Mouse (Mus musculus) kidney, embryonic 15.5 days (tissue): ENCODE measurements around the gene Dnajb14. TPM values are rescaled to one million over a fixed set of nuclear protein-coding genes. Genes with fewer than 3 reads are reported as not detected.
"Not testable (repeated sequence)": the region's sequence is repeated elsewhere in the genome, so short reads cannot be mapped to it uniquely, and the experiment has no call there.

Source experiments
- ATAC-seq: fragments of 200-750 bp; cut with Nextera tagmentation; replicated peaks from 2 replicates; pipeline ENCODE4 v1.8.0; 2017; ENCODE audit warnings: moderate TSS enrichment; ENCODE audit not compliant: low FRiP score
- H3K27ac ChIP-seq: fragments of 300-500 bp; sonication (generic); 2 replicates; pipeline ENCODE4 v1.5.1; 2015; ENCODE audit warnings: mild to moderate bottlenecking, inconsistent platforms
- H3K27me3 ChIP-seq: fragments of 300-500 bp; sonication (generic); 2 replicates; pipeline ENCODE4 v1.6.1; 2015; ENCODE audit warnings: inconsistent platforms
- H3K36me3 ChIP-seq: fragments of 300-500 bp; sonication (generic); 2 replicates; pipeline ENCODE4 v1.6.1; 2015; ENCODE audit warnings: inconsistent platforms
- H3K4me1 ChIP-seq: fragments of 300-500 bp; sonication (generic); 2 replicates; pipeline ENCODE4 v1.6.1; 2015; ENCODE audit warnings: inconsistent platforms
- H3K4me2 ChIP-seq: fragments of 300-500 bp; sonication (generic); 2 replicates; pipeline ENCODE4 v1.6.1; 2015; ENCODE audit warnings: moderate library complexity, mild to moderate bottlenecking, inconsistent platforms
- H3K4me3 ChIP-seq: fragments of 300-500 bp; sonication (generic); replicated peaks from 2 replicates; pipeline ENCODE4 v1.5.1; 2015; ENCODE audit warnings: mild to moderate bottlenecking, inconsistent platforms
- H3K9ac ChIP-seq: fragments of 300-500 bp; sonication (generic); 2 replicates; pipeline ENCODE4 v1.6.1; 2015; ENCODE audit warnings: mild to moderate bottlenecking, inconsistent platforms
- H3K9me3 ChIP-seq: fragments of 300-500 bp; sonication (generic); replicated peaks from 2 replicates; pipeline ENCODE4 v1.6.1; 2016; ENCODE audit warnings: inconsistent platforms
- WGBS: fragments of 180-500 bp; shearing (Covaris S2); methylation state at CpG from one replicate; pipeline ENCODE4 v1.1.7; 2015; ENCODE audit warnings: mixed read lengths; 5-methylcytosine and 5-hydroxymethylcytosine counted together
- polyA plus RNA-seq: library from polyadenylated mRNA; unstranded; fragments of >200 nt; fragmentation: Nextera tagmentation; extraction: Ambion mirVana; gene quantifications from 2 replicates; pipeline ENCODE4 v1.2.1, GENCODE M21; 2015

Dnajb14 gene
- polyA plus RNA-seq, 1 experiment from 2014 or later: 10.1 TPM

DNA sequence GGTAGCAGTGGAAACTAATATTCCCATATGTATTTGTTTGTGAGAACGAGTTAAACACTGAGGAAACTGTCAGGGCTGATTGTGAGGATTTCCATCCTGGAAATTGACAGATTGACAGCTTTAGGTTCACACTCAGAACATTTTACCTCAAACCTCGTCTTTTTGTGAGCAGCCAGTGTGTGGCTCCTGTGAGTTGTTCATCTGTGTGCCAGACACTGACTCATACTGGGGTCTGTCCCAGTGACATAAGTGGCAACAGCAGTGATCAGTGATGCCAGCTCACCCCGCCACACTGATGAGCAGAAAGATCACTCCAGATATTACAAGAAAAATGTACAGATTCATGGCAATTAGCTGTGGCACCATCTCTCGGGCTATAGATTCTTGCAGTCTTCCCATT, 92.0 kb downstream of the Dnajb14 start:
- ATAC-seq: no peak
- H3K4me3 ChIP-seq: no peak overlapping the region
- no peak overlapping the region for H3K27ac ChIP-seq
- peaks cover 8% of the 10 kb centered on the region for H3K4me1 ChIP-seq
- no peak overlapping the region for H3K4me2 ChIP-seq
- 83% methylated on average over 4 of the region's 4 CpGs for WGBS
- H3K9ac ChIP-seq: no peak overlapping the region
- no peaks in the 10 kb centered on the region for H3K9me3 ChIP-seq
- no peaks in the 10 kb centered on the region for H3K36me3 ChIP-seq
- H3K27me3 ChIP-seq: no peaks in the 10 kb centered on the region

DNA sequence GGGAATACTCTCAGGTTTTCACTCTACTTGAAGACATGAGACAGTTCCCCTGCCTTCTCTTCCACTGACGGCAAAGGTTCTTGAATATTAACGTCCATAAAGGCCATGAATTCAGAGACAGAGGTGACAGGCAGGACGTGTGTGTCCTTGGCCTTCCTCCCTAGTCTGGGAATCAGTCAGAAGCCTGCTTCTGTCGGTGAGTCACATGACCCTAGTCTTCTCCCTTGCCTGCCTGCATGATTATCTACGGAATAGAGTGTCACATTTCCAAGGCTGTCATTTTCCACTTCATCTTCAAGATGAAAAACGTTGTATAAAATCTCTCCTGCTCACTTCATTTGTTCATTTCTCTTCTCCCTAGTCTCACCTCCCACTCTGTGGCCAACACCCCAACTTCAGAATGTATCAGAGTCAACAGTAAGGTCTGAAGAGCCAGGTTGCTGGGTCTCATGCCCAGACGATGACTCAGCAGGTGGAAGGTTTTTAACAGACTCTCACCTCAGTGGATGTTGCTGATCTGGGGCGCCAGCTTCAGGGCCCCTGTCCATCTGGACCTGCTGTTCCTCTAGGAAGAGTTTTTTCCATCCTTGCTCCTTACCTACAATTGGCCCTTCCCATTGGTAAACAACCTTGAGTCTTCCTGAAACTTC, 94.4 kb downstream of the Dnajb14 start:
- ATAC-seq: no peak
- no peak overlapping the region for H3K4me3 ChIP-seq
- H3K27me3 ChIP-seq: no peaks in the 10 kb centered on the region
- H3K4me2 ChIP-seq: no peak overlapping the region
- H3K9ac ChIP-seq: no peak overlapping the region
- H3K4me1 ChIP-seq: no peaks in the 10 kb centered on the region
- H3K27ac ChIP-seq: no peak overlapping the region
- 59% methylated on average over 8 of the region's 8 CpGs for WGBS
- no peaks in the 10 kb centered on the region for H3K9me3 ChIP-seq
- H3K36me3 ChIP-seq: no peaks in the 10 kb centered on the region

DNA sequence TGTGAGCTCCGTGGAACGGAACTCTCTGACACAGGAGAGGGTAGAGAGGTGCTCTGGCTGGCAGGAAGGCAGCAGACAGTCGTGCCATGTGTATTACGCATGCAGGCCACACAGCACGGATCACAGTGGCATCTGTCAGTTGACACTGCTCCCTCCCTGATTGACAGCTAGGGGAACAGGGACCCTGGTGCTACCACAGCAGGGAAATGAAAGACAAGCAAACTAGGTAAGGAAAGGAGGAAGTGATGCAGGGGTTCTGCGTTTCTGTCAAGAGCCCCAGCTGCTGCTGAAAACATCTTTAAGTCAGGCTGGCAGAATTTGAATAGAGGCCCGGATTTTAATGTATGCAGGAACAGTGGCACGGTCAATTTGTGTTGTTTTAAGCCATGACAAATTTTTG, 96.0 kb downstream of the Dnajb14 start:
- H3K27me3 ChIP-seq: no peaks in the 10 kb centered on the region
- H3K4me3 ChIP-seq: no peak overlapping the region
- 79% methylated on average over 8 of the region's 8 CpGs for WGBS
- H3K9ac ChIP-seq: no peak overlapping the region
- no peak overlapping the region for H3K4me2 ChIP-seq
- H3K9me3 ChIP-seq: no peaks in the 10 kb centered on the region
- no peaks in the 10 kb centered on the region for H3K36me3 ChIP-seq
- no peak for ATAC-seq
- no peak overlapping the region for H3K27ac ChIP-seq
- H3K4me1 ChIP-seq: no peaks in the 10 kb centered on the region

DNA sequence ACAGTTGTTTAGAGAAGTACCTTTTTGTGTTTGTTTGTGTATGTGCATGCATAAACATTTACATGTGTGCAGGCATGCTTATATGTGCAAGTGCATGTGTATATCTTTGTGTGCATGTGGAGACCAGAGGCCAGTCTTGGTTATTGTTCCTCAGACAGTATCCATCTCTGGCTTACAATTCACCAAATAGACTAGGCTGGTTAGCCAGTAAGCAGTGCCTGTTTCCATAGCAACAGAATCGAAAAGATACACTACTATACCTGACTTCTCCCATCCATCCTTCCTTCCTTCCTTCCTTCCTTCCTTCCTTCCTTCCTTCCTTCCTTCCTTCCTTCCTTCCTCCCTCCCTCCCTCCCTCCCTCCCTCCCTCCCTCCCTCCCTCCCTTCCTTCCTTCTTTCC, 96.5 kb downstream of the Dnajb14 start:
- WGBS: 76% methylated on average over 1 of the region's 1 CpGs

More for the DNA sequence above, 96.5 kb downstream of the Dnajb14 start:
- not testable (repeated sequence) for H3K4me1 ChIP-seq, H3K27me3 ChIP-seq, H3K36me3 ChIP-seq, H3K27ac ChIP-seq, H3K9me3 ChIP-seq, H3K4me3 ChIP-seq, ATAC-seq, H3K4me2 ChIP-seq, H3K9ac ChIP-seq

Other genes with a start within 250 kb of the Dnajb14 start
- gene Ddit4l, start 246.1 kb upstream of the Dnajb14 start, polyA plus RNA-seq: 11.4 and 13.9 TPM in 2 replicates
- gene Gm21962, start 196.2 kb upstream of the Dnajb14 start, polyA plus RNA-seq: not detected in 2 replicates
- 2,163 and 2,393 TPM in 2 replicates for gene H2afz, start 3.2 kb upstream of the Dnajb14 start, polyA plus RNA-seq
- 111 and 113 TPM in 2 replicates for gene Lamtor3, start 50.8 kb downstream of the Dnajb14 start, polyA plus RNA-seq
- gene Dapp1, start 113.9 kb downstream of the Dnajb14 start, polyA plus RNA-seq: 9.2 and 9.8 TPM in 2 replicates
- gene 1110002E22Rik, start 197.4 kb downstream of the Dnajb14 start, polyA plus RNA-seq: 0.74 and 0.78 TPM in 2 replicates
- gene Gm5105, start 199.7 kb downstream of the Dnajb14 start, polyA plus RNA-seq: 0.36 TPM in 1 of 2 replicates, not detected in the other